Mouse (Mus musculus): ENCODE measurements at regions not wholly inside any gene's neighbourhood (a gene's known extent, or its start where the extent isn't known, plus 50 kb on each side); places are given as distances from the start of the nearest gene placed in this dataset.

GRCm38 (mm10) chr13:35460051-35460450 lies 199.6 kb upstream of the Cdyl start:
- DNase-seq (ENCODE audit: extremely low spot score, low read depth, low spot score), result no peak

- no peak for DNase-seq (ENCODE audit: extremely low spot score, low read depth, low spot score)
Observed at GRCm38 (mm10) chr13:35463231-35463630, 196.4 kb upstream of the Cdyl start.

GRCm38 (mm10) chr13:35463850-35464249 lies 195.8 kb upstream of the Cdyl start:
- DNase-seq (ENCODE audit: extremely low spot score, low read depth, low spot score), result no peak

DNA sequence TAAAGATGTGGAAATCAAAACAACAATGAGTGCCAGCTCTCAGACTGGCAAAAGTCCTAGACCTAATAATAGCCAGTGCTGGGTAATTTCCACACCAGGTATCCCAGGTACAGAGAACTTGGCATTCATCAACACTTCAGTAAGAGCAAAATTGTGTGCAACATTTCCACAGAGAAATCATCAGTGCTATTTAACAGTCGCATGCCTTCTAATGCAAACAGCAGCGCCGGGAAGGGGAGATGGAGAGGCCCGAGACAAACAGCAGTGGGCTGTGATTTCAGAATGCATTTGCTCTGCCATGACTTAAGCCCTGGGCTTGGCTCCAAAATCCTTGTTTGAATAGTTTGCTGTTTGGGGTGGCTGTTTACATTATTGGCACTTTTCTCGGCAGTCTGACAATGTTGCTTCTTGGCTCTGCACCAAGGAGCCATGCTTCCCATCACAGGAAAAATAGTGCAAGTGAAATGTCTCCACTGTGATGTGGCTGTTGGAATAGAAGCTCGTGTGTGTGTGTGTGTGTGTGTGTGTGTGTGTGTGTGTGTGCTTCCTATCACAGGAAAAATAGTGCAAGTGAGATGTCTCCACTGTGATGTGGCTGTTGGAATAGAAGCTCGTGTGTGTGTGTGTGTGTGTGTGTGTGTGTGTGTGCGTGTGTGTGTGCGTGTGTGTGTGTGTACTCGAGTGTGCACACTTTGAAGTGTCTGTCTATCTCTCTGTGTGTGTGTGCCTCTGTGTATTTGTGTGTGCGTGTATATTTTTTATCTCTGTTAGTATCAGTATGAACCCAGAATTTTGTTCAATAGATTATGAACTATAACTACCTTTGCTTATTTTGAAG lies 190.1 kb upstream of the Cdyl start:
- no peak for DNase-seq (ENCODE audit: extremely low spot score, low read depth, low spot score)

DNA sequence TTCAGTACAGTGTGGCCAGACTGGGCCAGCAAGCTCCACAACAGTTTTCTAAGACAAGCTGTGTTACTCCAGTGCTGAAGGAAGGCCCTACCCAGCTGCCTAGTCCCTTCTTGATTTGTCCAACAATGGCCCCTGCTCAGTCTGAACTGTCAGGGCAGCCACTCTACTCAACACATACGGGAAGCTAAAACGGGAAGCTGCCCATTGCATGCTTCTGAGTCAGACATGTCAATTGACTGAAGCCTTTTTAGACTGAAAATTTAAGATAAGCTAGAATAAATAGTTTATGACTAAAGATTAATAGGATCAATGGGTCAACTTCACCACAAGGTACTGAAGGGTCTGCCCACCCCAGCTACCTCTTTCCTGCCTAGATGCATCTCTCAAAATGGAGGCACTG lies 181.4 kb upstream of the Cdyl start:
- DNase-seq (ENCODE audit: extremely low spot score, low read depth, low spot score), result no peak

- DNase-seq (ENCODE audit: extremely low spot score, low read depth, low spot score), result no peak
Observed at GRCm38 (mm10) chr13:35482340-35482739, 177.3 kb upstream of the Cdyl start.

DNA sequence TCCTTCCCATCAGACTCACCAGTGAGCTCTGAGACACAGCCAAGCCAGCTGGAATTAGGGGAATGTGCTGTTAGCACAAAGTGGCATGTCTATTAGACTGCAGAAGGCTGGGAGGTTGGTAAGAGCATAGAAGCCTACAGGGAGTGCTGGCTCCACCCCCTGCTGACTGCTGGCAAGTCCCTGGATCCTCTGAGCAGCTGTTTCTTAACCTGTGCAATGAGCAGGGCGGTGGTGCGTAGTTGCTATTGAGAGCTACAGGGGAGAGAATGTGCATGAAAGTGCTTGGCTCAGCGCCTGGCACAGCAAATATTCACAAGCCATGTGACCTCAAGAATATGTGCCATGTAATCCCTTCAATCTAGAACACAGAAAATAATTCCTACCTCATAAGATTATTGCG lies 173.5 kb upstream of the Cdyl start:
- DNase-seq (ENCODE audit: extremely low spot score, low read depth, low spot score), result no peak

GRCm38 (mm10) chr13:35499776-35500175 lies 159.9 kb upstream of the Cdyl start:
- no peak for DNase-seq (ENCODE audit: extremely low spot score, low read depth, low spot score)

DNA sequence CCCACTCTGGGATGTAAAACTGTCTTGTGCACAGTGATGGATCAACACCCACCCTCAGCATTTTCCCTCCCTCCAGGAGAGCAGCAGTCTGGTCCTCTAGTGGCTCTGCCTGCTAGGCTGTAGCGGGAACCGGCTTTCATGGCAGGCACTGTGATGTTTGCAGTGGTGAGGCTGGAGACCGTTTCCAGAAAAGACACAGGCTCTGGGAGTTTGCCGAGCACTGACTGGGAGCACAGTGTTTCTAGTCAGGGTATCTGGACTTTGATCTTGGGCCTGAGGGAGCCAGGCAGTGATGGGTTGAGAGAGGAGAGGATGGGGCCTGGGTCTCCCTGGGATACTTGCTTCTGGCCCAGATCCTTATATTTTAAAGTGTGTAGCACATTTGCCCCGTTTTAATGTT lies 158.7 kb upstream of the Cdyl start:
- DNase-seq (ENCODE audit: extremely low spot score, low read depth, low spot score), result no peak

- no peak for DNase-seq (ENCODE audit: extremely low spot score, low read depth, low spot score)
Observed at GRCm38 (mm10) chr13:35501351-35502146, 158.1 kb upstream of the Cdyl start.

DNA sequence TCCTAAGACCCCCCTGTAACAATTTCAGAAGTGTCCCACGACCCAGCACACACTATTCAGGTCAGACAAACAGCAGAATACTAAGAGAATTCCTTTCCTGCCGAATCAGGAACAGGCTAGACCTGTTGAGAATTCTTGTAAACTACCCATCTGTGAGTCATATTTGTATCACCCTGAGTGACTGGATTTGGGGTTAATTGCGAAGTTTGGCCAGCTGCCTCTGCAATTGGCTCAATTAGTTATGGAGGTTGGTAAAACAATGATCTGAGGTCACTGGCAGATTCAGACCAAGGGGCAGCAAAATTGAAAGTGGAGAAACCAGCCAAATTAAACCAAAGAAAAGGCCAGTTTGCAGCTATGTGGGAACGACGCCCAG lies 157.5 kb upstream of the Cdyl start:
- no peak for DNase-seq (ENCODE audit: extremely low spot score, low read depth, low spot score)

DNA sequence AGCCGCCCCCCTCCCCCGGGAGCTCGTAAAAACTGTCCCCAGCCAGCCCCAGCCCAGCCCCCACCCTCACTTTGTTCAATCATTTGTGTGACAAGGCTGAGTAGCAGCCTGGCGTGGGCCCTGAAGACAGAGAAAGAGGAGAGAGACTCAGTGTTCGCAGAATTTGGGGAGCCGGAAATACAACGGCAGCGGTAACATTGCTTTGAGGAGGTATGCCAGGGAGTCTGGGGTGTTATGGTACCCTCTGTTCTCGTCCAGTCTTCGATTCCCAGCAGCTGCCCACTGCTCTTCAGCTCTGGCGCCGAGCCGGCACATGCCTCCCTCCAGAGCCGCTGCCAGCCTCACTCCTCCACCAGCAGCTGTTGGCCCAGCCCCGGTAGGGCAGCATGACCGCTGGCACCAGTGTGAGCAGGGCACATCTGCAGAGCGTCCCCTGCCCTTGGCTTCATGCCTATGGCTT lies 156.2 kb upstream of the Cdyl start:
- DNase-seq (ENCODE audit: extremely low spot score, low read depth, low spot score), result no peak

DNA sequence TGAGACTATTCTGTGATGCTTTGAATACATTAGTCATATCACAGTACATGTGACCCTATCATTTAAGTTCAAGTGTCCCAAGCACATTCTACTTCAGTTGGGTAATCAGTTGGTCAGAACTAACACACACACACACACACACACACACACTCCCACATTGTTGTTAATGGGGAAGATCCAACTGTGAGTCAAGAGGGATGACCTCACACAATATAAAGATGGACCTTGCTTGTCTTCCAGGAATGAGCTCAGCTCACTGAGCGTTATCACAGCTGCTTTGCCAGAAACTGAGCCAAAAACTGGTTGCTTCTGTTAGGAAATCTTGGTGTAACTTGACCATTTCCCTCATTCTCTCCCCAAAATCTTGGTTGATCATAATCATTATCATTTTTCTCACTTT lies 152.4 kb upstream of the Cdyl start:
- no peak for DNase-seq (ENCODE audit: extremely low spot score, low read depth, low spot score)

DNA sequence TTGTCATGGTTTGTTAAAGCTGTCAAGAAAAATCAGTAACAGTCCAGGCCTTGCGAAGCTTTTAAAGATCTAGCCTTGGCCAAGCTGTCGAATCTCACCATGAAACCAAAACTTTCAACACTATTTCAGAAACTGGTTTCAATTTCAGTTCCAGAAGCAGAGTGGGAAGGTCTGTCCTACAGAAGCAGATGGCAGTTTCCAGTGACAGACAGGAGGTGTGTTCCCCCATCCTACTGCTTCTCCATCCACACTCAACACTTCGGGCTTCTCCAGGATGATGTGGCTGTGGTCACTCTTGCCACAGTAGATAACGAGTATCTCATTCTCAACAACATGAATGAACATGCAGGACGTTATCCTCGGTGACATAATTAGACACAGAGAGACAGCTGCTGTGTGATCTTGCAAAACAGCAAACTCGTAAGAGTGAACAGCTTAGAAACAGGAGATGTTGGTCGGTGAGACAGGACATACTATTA lies 147.6 kb upstream of the Cdyl start:
- no peak for DNase-seq (ENCODE audit: extremely low spot score, low read depth, low spot score)

DNA sequence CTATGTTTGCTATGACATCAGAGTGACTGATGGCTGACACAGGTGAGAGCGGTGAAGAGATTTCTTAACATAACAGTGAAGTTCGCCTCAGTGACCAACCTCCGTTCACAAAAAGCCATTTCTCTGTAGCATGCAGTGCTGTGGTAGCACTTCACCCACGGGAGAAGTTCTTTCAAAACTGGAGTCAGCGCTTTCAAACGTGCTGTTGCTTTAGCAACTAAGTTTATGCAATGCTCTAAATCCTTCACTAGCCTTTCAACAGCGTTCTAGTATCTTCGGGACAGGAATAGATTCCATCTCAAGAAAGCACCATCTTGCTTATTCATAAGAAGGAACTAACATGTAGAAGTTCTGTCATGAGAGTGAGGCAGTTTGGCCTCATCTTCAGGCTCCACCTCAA lies 146.5 kb upstream of the Cdyl start:
- DNase-seq (ENCODE audit: extremely low spot score, low read depth, low spot score), result no peak

DNA sequence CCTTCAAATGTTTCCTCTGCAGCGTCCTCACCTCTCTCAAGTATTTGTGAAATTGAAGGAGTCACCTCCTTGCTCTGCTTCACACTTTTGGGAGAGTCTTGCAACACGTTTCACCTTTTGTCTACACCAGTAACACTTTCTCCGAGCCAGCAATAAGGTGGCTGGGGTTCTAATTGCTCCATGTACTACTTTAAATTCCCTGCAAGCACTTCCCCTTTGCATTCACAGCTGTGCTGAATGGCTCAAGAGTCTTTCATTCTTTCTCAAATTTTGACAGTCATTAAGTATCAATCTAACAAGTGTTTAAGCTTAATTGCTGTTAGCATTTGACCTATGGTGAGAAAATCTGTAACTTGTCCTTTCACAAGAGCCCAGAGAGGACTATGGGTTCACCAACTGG lies 144.3 kb upstream of the Cdyl start:
- DNase-seq (ENCODE audit: extremely low spot score, low read depth, low spot score), result no peak

GRCm38 (mm10) chr13:35517692-35518091 lies 141.9 kb upstream of the Cdyl start:
- DNase-seq (ENCODE audit: extremely low spot score, low read depth, low spot score), result no peak

DNA sequence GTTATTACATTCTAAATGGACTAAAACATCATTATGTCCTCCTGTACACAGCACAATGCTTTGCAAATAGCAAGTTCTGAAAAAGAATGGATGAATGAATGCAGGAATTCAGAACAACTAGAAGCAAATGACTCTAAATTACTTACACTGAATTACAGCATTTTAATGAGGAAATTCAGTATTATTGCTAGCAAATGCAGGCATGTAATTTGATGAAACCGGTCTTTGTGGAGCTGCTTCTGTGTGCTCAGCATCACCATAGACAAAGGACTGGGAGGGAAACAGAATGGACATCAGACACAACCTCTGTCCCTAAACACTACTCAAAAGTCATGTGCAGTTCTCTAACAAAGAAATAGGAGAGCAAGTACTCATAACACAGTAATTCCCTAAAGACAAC lies 137.4 kb upstream of the Cdyl start:
- no peak for DNase-seq (ENCODE audit: extremely low spot score, low read depth, low spot score)

- no peak for DNase-seq (ENCODE audit: extremely low spot score, low read depth, low spot score)
Observed at GRCm38 (mm10) chr13:35529577-35529976, 130.1 kb upstream of the Cdyl start.

- no peak for DNase-seq (ENCODE audit: extremely low spot score, low read depth, low spot score)
Observed at GRCm38 (mm10) chr13:35537106-35537505, 122.5 kb upstream of the Cdyl start.

DNA sequence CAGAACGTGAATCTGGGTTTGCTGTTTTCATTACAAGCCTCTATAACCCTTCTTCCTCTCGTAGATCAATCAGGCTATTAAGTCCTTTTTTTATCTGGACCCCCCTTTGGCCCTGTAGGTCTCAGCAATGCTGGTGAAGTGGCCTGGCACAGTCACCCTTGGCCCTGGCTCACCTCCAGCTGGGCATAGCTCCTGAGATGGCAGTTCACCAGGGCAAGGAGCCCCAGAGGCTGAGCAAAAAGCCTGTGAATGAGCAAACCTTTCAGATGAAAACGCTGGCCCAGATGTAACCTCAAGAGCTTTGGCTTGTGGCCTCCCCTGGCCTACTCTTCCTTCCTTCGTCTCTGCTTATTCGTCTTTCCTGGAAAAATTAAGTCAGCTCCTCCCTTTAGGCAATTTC lies 121.7 kb upstream of the Cdyl start:
- no peak for DNase-seq (ENCODE audit: extremely low spot score, low read depth, low spot score)

DNA sequence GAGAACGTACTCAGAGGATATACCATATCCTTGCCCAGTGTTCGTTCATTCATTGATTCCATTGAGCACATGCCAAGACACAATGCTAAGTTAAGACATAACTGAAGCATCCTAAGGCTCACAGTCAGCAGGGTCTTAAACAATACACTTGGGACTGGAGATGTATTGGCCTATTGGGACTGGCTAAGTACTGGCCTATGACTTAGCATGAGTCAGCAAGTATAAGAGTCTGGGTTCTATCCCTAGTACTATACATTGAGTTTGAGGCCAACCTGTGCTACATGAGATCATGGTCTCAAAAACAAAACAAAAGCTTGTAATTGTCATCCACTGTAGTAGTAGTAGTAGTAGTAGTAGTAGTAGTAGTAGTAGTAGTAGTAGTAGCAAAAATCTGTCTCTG lies 119.2 kb upstream of the Cdyl start:
- DNase-seq (ENCODE audit: extremely low spot score, low read depth, low spot score), result no peak

Measured in hindlimb bud, embryonic 11.5 days (tissue).